Mouse (Mus musculus): ENCODE measurements around the gene Akr1c13.

Akr1c13 gene

DNA sequence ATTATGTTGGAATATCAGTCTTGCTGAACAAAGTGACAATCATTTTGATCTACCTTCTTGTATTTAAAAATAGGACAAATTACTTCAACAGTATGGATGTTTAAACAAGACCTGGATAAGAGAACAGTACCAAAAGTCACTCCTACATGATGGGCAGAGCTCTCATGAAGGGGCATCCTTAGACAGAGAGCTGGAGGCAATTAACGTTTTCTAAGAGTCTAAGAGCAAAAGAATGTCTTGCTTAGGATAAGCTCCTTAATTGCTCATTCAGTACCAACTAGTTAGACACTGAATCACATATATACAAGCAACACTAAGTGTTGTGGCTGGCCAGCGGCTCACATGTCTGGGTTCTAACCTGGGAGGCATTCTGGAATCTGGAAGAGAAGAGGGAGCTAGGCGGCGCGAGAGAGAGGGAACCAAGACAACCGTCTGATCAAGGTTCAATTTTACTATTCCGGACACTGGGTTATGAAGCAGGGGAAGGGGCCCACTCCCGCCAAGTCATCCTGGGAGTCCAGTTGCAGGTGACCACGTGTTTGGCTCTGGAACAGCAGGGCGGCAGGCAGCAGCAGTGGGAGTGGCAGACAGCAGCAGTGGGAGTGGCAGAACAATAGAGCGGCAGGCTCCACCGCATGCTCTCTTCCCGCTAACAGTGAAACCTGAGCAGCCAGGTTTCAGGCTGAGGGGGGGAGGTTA is 54.1 kb downstream of the Akr1c13 start:
- peak; percentile 82 for DNase-seq (ENCODE audit: low read depth, low spot score)

DNA sequence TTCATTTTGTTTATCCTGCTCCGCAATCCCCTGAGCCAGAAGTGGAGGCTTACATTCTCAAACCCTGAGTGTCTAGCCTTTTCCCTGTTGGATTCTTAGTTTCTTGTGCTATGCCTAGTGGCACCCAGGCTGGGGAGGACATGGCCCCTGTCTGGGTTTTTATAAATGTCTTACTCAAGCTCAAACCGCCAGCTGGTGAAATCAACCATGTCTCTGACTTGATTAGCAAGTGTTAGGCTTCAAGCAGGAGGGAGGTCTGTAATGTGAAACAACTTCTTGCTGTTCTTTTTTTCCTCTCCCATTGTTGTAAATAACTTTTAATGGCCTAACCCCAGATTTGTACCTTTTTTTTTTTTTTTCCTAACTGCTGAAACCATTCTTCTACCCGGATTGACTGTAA is 58.4 kb downstream of the Akr1c13 start:
- peak; percentile 4 for DNase-seq (ENCODE audit: low read depth, low spot score)
